Mouse (Mus musculus) monocyte, adult 2 months (primary cell): ENCODE results near the gene Ccnyl1.

ENCODE experiments used
- DNase-seq, 2 experiments: peaks; one replicate each; pipeline ENCODE4 v3.0.0; 2022; ENCODE audit warnings: low spot score in 2 of 2, low read depth in 1 of 2

The Ccnyl1 gene

GRCm38 (mm10) chr1:64695156-64695555 lies 4.9 kb downstream of the Ccnyl1 start:
- DNase-seq: no peak

DNA sequence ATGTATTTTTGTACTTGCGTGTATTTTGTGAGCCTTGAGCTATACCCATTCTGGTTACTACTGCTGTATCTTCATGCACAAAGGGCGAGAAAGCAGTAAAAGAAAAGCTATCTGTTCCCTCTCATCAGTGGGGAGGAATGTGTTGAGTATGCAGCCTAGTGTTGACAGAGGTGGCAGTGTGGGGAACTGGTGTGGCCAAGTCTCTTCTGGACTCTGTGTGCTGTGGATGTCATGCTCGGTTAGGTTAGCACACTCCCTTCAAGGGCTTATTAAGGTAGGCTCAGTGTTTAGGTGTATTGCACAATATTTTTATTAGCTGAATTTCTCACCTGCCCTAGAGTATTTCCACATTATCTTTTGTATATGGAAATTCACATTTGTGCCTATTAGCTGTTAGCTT lies 11.5 kb downstream of the Ccnyl1 start:
- DNase-seq: no peak

DNA sequence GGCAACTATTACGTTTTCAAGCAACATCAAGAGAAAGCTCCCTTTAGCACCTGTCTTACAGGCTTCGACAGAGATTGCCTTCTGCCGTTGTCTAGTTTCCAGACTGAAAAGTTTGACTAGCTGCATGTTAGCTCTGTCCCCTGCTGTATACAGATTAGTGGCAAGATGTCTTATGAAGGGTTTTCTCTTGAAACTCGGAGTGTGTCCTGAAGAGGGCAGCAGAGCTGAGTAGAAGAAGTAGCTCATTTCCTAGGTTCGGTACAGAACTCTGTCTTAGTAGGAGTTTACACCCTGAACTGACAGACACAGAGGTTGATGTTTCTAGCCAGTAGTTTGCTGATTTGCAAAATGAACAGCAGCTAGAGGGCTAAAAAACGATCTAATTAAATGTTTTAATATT lies 15.0 kb downstream of the Ccnyl1 start:
- peak in 1 of 2 experiments; percentile 6 for DNase-seq

DNA sequence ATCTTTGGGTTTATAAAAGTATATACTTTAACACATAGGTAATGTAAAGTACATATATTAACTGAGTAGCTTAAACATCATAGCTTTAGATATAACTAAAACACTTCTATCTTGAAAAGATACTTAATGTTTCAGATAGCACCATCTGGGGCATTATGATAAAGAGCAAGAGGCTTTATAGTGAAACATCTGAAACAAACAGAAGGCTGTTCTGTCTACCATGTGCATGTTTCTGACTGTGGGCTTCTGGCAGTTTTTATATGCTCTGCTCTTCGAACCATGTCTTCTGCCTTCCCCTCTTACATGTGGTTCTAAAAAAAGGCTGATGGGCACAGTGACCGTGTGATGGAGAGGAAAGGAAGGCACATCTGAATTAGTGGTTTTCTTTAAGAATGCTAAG lies 16.4 kb downstream of the Ccnyl1 start:
- no peak for DNase-seq

DNA sequence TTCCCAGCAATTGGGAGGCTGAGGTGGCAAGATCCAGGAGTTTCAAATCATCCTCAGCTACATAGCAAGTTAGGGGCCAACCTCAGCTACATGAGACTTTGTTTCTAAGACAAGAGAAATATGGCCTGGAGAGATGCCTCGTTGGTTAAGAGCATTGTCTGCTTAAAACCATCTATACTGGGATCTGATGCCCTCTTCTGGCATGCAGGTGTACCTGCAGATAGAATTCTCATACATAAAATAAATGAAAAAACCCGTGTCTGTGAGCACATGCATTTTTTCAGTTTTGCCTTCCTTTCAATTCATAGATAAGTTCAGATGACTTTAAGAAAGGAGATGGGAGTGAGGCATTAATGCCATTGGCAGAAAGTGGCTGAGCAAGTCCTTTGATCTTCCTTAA lies 19.6 kb downstream of the Ccnyl1 start:
- DNase-seq: no peak

- DNase-seq: no peak
These were observed 21.9 kb downstream of the Ccnyl1 start for GRCm38 (mm10) chr1:64712006-64712760.

- DNase-seq: no peak
These were observed 25.2 kb downstream of the Ccnyl1 start for GRCm38 (mm10) chr1:64715458-64715857.

GRCm38 (mm10) chr1:64716589-64717304 lies 26.5 kb downstream of the Ccnyl1 start:
- no peak for DNase-seq

- DNase-seq: no peak
These were observed 27.2 kb downstream of the Ccnyl1 start for GRCm38 (mm10) chr1:64717504-64717903.

DNA sequence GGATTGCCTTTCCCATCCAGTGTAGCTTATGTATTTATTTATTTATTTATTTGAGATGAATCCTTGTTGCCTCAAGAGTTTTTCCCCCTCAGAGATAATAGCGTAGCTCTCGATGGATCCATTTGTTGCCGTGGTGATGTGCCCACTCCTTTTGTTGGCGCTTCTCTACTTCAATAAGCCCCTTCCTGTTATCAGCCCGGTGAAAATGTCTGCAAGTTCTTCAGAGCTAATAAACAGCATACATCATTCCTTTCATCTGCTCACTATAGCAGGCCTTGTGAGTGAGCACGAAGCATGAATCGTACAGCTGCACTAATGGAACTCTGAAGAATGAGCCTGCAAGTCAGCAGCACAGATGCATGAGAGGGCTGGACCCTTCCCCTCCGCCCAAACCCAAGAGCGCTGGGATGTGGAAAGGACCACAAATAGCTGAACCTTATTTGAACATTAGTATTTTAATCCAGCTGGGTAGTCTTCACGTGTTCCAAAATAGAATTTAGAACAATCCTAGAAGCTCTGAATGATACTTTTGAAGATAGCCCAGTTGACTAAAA lies 30.9 kb downstream of the Ccnyl1 start:
- DNase-seq: no peak

DNA sequence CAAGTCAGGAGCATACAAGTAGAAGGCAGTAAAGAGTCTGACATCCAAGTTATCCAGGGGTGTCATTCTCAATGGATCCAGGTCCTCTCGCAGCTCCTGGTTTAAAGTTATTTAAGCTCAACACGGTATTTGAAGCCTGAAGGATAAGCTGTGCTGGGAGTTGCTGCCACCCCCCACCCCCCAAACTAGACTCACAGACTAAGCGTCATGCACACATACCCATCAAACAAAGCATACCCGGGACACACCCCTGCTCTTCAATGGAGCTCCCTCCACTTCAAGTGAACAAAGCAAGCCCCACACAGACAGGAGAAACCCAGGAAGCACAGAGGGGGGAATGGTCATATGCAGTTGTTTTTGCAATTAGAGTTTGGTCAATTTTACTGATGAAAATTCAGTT lies 39.8 kb downstream of the Ccnyl1 start:
- DNase-seq: no peak

DNA sequence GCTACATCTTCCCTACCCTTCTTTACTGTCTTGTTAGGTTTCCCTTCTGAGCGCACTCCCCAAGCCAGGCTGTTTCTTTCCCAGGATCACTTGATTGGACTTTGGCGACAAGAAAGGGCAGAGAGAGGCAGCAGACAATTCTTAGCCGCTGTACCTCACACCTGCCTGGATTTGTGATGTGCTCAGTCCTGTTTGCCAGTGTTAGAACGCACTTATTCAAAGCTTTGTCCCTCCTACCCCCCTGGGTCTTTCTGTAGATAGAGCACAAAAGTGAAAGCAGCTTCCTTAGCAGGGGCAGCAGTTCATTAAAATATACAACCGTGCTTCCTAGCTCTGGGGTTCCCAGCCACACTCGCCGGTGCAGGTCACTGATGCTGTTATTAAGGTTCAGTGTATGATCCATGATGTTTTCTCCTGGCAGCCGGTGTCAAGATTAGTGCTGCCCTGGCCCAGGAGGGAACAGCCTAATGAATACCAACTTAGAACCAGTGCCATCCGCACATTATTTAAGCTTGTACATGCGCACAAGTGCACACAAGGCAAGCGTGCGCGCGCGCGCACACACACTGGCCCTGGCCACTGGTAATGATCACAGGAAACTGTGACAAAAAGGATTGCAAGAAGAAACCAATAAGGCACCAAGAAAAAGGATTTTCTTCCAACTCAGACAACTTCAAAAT lies 41.2 kb downstream of the Ccnyl1 start:
- DNase-seq: no peak

DNA sequence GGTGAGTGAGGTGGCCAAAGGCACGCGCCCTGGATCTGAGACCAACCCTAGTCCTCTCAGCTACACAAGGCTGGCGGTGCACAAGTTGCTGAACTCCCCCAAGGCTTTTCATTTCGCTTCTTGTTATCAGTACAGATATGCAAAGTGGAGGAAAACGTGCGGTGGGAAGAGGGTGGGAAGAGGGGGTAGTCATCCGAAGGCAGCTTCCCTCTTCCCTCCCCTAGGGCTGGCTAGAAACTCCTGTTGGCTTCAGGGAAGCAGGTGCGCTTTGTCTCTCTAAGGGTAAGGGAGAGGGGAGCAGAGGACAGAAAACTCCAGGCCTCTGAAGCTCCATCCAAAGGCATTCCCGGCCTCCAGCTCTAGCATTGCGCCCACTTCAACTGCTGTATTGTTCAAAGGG lies 41.9 kb downstream of the Ccnyl1 start:
- no peak for DNase-seq

DNA sequence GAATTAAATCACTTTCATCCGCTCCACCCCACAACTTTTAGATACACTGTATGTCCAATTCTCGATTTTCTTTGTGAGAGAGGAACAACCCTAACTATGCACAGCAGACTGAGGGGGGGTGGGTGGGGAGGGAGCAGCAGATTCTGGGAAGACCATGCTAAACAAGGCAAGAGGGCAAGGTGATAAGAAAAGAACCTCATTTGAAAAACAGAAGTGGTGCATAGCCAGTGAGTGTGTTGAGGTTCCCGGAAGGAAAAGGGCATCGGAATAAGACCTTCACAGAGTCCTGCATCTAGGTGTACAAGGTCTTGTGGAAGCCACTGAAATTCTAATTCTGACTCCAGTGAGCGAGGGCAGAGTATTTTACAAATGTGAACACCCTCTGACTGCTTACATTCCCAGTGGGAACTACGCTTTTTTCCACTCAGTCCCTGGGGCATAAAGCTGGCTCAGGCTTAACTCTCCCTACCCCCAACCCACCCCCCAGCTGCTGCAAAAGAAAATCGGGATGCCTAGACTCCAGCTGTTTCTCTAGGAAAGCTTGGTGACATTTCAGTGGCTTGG lies 42.5 kb downstream of the Ccnyl1 start:
- DNase-seq: no peak

GRCm38 (mm10) chr1:64733453-64734245 lies 43.4 kb downstream of the Ccnyl1 start:
- DNase-seq: no peak

GRCm38 (mm10) chr1:64734771-64735750 lies 44.8 kb downstream of the Ccnyl1 start:
- DNase-seq: no peak

DNA sequence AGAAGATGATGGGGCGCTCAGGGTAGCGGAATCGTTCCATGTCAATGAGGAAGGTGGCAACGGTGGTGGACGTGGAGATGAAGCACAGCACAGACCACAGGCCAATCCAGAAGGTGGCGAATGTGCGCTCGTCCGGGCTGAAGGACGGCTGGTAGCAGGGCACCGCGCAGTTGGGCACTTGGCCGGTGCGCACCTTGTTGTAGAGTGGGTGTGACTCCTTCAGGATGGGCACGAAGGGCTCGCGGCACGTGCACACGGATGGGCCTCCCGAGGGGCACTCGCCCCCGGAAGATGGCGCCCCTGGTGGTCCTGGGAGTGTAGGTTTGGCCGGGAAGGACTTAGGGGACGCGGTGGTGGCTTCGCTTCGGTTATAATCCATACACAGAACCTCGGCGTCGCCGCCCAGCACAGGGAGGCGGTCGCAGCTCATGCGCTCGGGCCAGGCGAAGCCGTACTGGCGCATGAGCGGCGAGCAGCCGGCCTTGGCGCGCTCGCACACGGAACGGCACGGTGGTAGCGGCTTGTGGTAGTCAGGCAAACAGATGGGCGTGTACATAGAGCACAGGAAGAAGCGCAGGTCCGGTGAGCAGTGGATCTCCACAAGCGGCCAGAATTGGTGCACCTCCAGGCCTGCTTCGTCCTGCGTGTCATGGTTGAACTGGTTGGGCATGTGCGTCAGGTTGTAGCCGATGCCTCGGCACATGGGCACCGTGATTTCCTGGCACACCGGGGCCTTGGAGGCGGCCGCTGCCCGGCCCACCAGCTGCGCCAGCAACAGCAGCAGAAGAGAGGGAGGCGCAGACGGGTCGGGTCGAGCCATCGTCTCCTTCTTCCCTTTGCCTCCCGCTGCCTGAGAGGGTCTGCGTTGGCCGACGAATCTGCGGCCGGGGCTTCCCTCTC lies 45.8 kb downstream of the Ccnyl1 start:
- peak in 1 of 2 experiments; percentile 15 for DNase-seq

DNA sequence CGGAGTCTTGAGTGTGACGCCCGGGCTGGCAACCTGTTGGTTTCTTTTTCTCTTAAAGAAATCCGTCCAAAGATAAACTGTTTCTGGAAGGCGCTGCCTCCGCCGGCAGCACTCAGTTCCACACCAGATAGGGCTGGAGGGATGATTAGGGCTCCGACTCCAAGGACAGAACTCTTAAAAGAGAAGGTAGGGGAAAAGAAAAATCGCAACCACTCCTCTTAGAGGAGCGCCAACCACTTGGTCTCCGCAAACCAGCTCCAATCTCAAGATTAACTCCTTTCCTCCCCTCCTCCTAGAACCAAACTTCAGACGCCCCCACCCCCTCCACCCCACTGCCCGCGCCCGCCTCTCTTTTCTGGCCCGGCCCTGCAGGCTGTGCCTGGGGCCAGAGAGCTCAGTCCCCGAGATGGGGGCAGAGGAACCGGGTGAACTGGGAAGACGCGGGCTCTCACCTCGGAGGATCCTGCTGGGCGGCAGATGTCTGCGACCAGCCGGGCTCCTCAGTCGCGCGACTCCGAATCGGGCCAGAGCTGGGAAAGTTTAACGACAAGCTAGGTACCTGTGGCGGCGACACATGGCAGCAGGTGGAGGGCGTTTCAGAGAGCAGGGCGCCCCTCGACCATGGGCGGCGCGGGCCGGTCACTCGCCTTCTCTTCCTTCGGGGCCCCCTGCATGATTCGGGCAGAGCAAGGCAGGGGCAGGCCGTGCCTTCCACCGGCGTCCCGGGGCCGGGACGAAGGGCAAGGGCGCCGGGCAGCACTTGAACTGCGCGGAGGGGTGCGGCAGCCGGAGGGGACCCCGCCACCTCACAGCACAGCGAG lies 46.6 kb downstream of the Ccnyl1 start:
- DNase-seq: no peak
